Mouse (Mus musculus): ENCODE measurements around the gene Il27ra.

- TF ChIP-seq HCFC1 (IDR thresholded peaks at IDR 0.05; ENCODE audit: borderline replicate concordance, insufficient read depth, low read length) (no peak), MAFK (IDR thresholded peaks at IDR 0.05; ENCODE audit: insufficient read depth, low read depth, low read length) (no peak), ZC3H11A (IDR thresholded peaks at IDR 0.05; ENCODE audit: borderline replicate concordance, low read depth, low read length) (no peak)
Observed at GRCm38 (mm10) chr8:83998231-83999056, 43.9 kb downstream of the Il27ra start.

Measured in ES-E14 (cell line).